Mouse (Mus musculus) lung, postnatal 0 days (tissue): ENCODE measurements around the gene Ceacam1. TPM values are rescaled to one million over a fixed set of nuclear protein-coding genes. Genes with fewer than 3 reads are reported as not detected.
"Not testable (repeated sequence)": the region's sequence is repeated elsewhere in the genome, so short reads cannot be mapped to it uniquely, and the experiment has no call there.

Experiments used
- ATAC-seq: fragments of 200-750 bp; cut with Nextera tagmentation; 2 replicates; pipeline ENCODE4 v1.8.0; 2017; ENCODE audit warnings: moderate library complexity
- DNase-seq: peaks from one replicate; pipeline ENCODE4 v3.0.0-alpha.2; 2016; ENCODE audit warnings: low spot score
- H3K27ac ChIP-seq: fragments of 300-500 bp; sonication (generic); 2 replicates; pipeline ENCODE4 v1.5.1; 2014; ENCODE audit warnings: antibody characterized with exemption, mild to moderate bottlenecking, low read length, mixed read lengths
- H3K27me3 ChIP-seq: fragments of 300-500 bp; sonication (generic); replicated peaks from 2 replicates; pipeline ENCODE4 v1.6.1; 2014; ENCODE audit warnings: low read length, mixed read lengths; ENCODE audit not compliant: insufficient read depth
- H3K36me3 ChIP-seq: fragments of 300-500 bp; sonication (generic); 2 replicates; pipeline ENCODE4 v1.6.1; 2014; ENCODE audit warnings: low read length, mixed read lengths; ENCODE audit not compliant: insufficient read depth
- H3K4me1 ChIP-seq: fragments of 300-500 bp; sonication (generic); 2 replicates; pipeline ENCODE4 v1.6.1; 2014; ENCODE audit warnings: antibody characterized with exemption, low read depth, low read length, mixed read lengths; ENCODE audit not compliant: insufficient read depth
- H3K4me2 ChIP-seq: fragments of 300-500 bp; sonication (generic); replicated peaks from 2 replicates; pipeline ENCODE4 v1.6.1; 2014; ENCODE audit warnings: low read depth, mild to moderate bottlenecking, low read length, moderate library complexity, mixed read lengths
- H3K4me3 ChIP-seq: fragments of 300-500 bp; sonication (generic); 2 replicates; pipeline ENCODE4 v1.5.1; 2014; ENCODE audit warnings: low read depth, low read length
- H3K9ac ChIP-seq: fragments of 300-500 bp; sonication (generic); replicated peaks from 2 replicates; pipeline ENCODE4 v1.6.1; 2014; ENCODE audit warnings: low read depth, mild to moderate bottlenecking
- H3K9me3 ChIP-seq: fragments of 300-500 bp; sonication (generic); 2 replicates; pipeline ENCODE4 v1.6.1; 2016; ENCODE audit warnings: low read length, mixed read lengths
- CTCF ChIP-seq: IDR thresholded peaks from 2 replicates; pipeline ENCODE4 v1.5.1; 2016; ENCODE audit warnings: antibody characterized with exemption, mild to moderate bottlenecking
- EP300 ChIP-seq: IDR thresholded peaks from 2 replicates; pipeline ENCODE4 v1.6.1; 2016; ENCODE audit warnings: antibody characterized with exemption, mild to moderate bottlenecking, control low read depth
- WGBS: fragments of 180-500 bp; shearing (Covaris S2); extraction: QIAGEN DNeasy Blood & Tissue Kit; methylation state at CpG from one replicate; pipeline ENCODE4 v1.1.7; 2014; 5-methylcytosine and 5-hydroxymethylcytosine counted together
- polyA plus RNA-seq: library from polyadenylated mRNA; unstranded; fragments of >200 nt; fragmentation: Nextera tagmentation; extraction: Ambion mirVana; gene quantifications from 2 replicates; pipeline ENCODE4 v1.2.1, GENCODE M21; 2015

Ceacam1 gene
- 21.7 and 23.5 TPM in 2 replicates for polyA plus RNA-seq

DNA sequence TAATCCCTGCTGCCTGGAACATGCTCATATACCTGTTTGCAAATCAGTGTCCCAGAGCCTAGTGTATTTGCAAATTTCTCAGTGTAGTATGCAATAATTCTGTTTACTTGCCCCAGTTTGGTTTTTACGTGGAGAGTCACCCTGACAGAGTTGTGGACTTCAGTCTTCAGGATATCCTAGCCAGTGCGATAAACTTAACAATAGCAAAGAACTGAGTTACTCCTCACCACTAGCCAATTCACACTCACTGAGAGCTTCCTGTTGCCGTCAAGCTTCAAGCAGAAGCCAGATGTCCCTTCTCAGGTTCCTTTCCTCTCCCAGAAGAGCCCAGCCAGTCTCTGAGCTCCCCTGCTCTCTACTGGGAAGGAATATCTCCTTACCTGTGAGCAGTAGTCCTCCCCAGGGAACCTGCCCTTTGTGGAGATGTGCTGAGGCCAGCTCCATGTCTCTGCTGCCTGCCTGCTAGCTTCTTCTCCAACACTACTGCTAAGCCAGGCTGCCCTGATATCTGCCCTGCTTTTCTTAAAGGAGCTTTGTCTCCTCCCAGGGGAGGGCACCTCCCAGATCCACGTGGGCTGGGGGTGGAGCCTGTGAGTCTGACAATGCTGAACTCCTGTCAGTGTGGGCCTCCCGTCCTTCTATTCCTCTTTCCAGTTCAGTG lies at the start of gene Ceacam1:
Ceacam1 (minus strand) TSS at position 513 of the 661 bp plus-strand sequence.
- Histone ChIP-seq H3K27ac (peak within 1 kb of the TSS; percentile 43; the same call in 1 of the 2 replicates), H3K4me2 (peak within 1 kb of the TSS; percentile 45), H3K9ac (0 out of 2 replicates have a peak within 1 kb of the TSS, but pooled peaks have one; percentile 23), H3K4me3 (peak within 1 kb of the TSS; percentile 10; the same call in 1 of the 2 replicates)
- not testable (repeated sequence) for H3K4me1 ChIP-seq, H3K9me3 ChIP-seq, H3K36me3 ChIP-seq, H3K27me3 ChIP-seq
- ATAC-seq (peak; percentile 91), DNase-seq (peak; percentile 82)
- WGBS = 13% methylated on average over 5 of the region's 5 CpGs

DNA sequence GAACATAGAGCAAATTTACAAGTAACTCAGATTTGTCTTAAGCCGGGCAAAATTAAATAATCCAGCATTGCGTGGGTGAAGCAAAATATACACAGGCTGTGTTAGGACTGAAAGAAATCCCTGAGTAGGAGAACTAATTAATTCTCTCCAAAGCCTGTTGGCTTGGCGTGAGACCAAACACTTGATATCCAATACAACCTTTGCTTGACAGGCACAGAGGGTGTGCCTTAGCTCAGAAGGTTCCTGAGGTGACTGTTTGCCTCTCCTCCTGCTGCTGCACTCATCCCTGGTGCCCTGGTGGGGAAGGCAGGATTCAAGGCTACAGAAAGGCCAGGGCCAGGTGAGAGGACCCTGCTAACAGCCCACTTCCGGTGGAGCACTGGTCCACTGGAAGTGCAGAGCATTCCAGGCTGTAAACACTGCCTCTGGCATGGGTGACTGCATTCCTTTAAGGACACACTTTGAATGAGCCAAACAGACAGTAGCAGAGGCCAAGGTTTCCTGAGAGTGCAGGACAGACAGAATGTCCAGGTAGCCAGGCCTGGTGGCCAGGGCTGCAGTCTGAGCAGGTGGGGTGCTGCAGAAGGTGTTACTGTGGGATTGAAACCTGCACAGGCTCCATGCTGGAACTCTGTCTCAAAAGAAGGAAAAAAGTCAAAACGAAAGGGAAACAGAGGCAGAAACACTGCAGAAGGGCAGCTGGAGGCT lies 38.8 kb upstream of the Ceacam1 start:
- H3K4me2 ChIP-seq, DNase-seq, H3K4me1 ChIP-seq, H3K27ac ChIP-seq, H3K4me3 ChIP-seq, H3K36me3 ChIP-seq, ATAC-seq, H3K27me3 ChIP-seq, H3K9ac ChIP-seq, H3K9me3 ChIP-seq: not testable (repeated sequence)
- WGBS = 53% methylated on average over 2 of the region's 5 CpGs

DNA sequence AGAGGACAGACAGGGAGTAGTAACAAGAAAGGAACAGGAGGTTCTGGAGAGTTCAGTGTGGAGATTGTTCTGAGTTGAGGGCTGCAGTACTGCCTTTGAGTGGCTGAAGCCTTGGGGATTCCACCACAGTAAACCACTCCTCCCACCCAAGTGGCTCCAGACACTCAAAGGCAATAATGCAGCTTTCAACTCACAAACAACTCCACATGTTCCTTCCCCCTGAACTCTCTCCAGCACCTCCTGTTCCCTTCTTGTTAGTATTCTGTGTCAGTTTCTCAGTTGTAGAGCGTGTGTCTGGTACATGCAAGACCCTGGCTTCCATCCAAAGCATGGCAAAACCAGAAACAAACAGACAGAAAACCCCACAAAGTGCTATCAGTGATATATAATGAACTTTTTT lies 38.3 kb upstream of the Ceacam1 start:
- not testable (repeated sequence) for H3K9me3 ChIP-seq, H3K4me1 ChIP-seq, H3K27me3 ChIP-seq, H3K36me3 ChIP-seq, DNase-seq, H3K27ac ChIP-seq, H3K4me2 ChIP-seq, H3K9ac ChIP-seq, H3K4me3 ChIP-seq
- ATAC-seq = peak; percentile 55
- 27% methylated on average over 1 of the region's 1 CpGs for WGBS

DNA sequence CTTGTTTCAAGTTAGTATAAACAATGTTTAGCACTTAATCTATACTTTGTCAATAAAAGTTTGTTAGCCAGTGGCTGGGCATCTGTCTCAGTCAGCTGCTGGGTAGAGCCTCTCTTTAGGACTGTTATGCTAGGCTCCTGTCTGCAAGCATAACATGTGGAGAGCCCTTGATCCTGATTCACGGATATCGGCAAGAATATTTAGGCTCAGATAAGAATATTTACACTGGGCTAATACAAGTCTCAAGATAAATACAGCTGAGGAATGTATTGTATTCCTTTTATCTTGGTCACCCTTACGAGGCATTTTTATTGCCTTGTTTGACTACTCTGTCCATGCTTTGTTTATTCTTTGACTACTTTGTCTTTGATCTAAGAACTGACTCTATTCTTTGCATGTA lies 32.5 kb upstream of the Ceacam1 start:
- TF ChIP-seq CTCF (no peak), EP300 (no peak)
- Histone ChIP-seq H3K9ac (no peak overlapping the region), H3K4me2 (no peak overlapping the region), H3K9me3 (no peaks in the 10 kb centered on the region), H3K36me3 (no peaks in the 10 kb centered on the region), H3K27me3 (no peaks in the 10 kb centered on the region), H3K4me3 (no peak overlapping the region), H3K27ac (no peak overlapping the region), H3K4me1 (no peaks in the 10 kb centered on the region)
- DNase-seq = no peak
- ATAC-seq = no peak
- 3% methylated on average over 3 of the region's 3 CpGs for WGBS

DNA sequence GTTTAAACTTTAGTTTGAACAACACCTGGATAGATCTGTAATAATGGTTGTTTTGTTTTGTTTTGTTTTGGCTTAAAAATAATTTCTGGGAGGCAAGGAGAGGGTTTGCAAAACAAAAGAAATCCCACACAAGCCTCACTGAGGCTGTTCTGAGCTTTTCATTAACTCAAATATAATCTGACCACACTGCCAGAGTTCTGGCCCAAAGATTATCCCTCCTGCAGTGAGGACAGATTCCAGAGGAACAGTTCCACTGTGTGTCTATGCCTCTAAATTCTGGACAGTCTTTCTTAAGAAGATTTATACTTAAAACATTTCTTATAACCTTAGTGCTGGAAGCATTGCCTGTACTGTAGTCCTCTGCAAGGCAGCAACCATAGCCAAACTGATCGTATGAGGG lies 17.2 kb upstream of the Ceacam1 start:
- 79% methylated on average over 1 of the region's 1 CpGs for WGBS
- no peaks in the 10 kb centered on the region for H3K36me3 ChIP-seq

DNA sequence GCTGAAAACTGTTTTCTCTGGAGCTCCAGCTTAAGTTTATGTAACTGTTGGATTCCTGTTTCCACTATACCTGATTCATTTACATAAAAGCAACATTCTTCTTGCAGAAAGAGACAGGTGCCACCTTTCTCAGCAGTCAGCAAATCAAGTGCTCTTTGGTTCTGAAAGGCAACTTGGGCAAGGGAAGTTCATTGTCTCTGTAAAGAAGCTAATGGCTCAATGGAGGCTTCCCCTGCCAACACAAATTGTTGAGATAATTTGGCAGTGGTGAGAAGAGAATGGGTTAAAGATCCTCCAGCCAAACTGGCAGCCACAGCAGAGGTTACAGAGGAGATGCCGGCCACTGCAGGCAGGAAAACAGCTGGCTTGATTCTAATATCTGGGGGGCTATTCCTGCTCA lies 13.3 kb upstream of the Ceacam1 start:
- not testable (repeated sequence) for H3K27ac ChIP-seq, H3K36me3 ChIP-seq, H3K9me3 ChIP-seq, H3K27me3 ChIP-seq, ATAC-seq, DNase-seq, H3K4me1 ChIP-seq, H3K9ac ChIP-seq, H3K4me2 ChIP-seq, H3K4me3 ChIP-seq
- no CpG with 5 or more reads among the region's 1 CpGs for WGBS

More for the DNA sequence above, 17.2 kb upstream of the Ceacam1 start:
- Histone ChIP-seq H3K9ac (no peak overlapping the region), H3K4me1 (no peaks in the 10 kb centered on the region), H3K27me3 (no peaks in the 10 kb centered on the region), H3K27ac (no peak overlapping the region), H3K9me3 (no peaks in the 10 kb centered on the region), H3K4me2 (no peak overlapping the region), H3K4me3 (no peak overlapping the region)
- ATAC-seq = no peak
- TF ChIP-seq EP300 (no peak), CTCF (no peak)
- no peak for DNase-seq

DNA sequence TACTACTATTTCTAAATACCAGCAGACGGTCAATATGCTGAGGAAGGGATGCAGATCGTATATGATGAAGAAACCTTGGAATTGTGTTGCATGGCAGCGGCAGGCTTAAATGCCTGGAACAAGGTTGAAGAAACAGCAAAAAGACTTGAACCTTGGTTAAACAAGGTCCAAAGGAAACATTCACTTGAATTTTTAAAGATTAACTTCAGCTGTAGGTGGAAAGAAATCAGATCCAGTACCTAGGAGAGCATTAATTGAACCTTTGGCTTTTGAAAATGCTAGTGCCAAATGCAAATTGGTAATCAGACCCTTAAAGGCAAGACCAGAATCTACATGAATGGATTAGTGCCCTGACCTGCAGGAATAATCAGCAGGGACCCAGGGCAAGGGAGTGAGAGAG lies 12.0 kb upstream of the Ceacam1 start:
- H3K9ac ChIP-seq, H3K27ac ChIP-seq, H3K4me3 ChIP-seq, H3K4me2 ChIP-seq, H3K9me3 ChIP-seq, DNase-seq, ATAC-seq, H3K4me1 ChIP-seq, H3K36me3 ChIP-seq, H3K27me3 ChIP-seq: not testable (repeated sequence)
- 83% methylated on average over 3 of the region's 3 CpGs for WGBS
